Mouse (Mus musculus) testis, adult 2 months (tissue): ENCODE measurements around the gene Atoh7.

Experiments
- CTCF ChIP-seq: fragments of 200-500 bp; IDR thresholded peaks from 2 replicates; pipeline ENCODE4 v1.5.1; 2012; ENCODE audit warnings: low read depth, mild to moderate bottlenecking, inconsistent platforms, low read length, moderate library complexity; ENCODE audit not compliant: control insufficient read depth, insufficient read depth, insufficient replicate concordance
- POLR2A ChIP-seq: fragments of 200-500 bp; IDR thresholded peaks from 2 replicates; pipeline ENCODE4 v1.6.1; 2012; ENCODE audit warnings: low read depth, mild to moderate bottlenecking, inconsistent platforms, low read length, moderate library complexity; ENCODE audit not compliant: control insufficient read depth

DNA sequence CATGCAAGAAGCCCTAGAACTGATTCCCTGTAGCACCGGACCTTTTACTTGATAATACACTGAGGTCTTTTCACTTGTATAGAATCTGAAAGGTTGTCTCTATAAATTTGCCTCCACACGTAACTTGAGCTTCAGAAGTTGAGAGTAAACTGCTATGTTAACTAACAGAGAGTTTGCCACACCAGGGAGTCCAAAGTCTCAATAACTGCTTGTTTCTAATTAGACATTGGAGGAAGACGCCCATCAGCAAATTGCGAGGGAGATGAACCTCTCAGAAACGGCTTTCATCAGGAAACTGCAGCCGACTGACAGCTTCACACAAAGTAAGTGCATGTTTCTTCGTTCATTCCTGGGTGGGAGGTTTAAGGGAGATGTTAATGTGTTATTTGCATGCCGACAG lies 33.9 kb upstream of the Atoh7 start:
- no peak for TF ChIP-seq CTCF
- TF ChIP-seq POLR2A = no peak
